Mouse (Mus musculus) neural tube, embryonic 13.5 days (tissue): ENCODE measurements around the gene Gm10203. TPM values are rescaled to one million over a fixed set of nuclear protein-coding genes. Genes with fewer than 3 reads are reported as not detected.

Source experiments
- ATAC-seq: fragments of 200-750 bp; cut with Nextera tagmentation; 2 replicates; pipeline ENCODE4 v1.8.0; 2017; ENCODE audit warnings: low read depth, mild to moderate bottlenecking, moderate TSS enrichment, moderate library complexity
- H3K27ac ChIP-seq: fragments of 300-500 bp; sonication (generic); replicated peaks from 2 replicates; pipeline ENCODE4 v1.5.1; 2015; ENCODE audit warnings: moderate library complexity, mild to moderate bottlenecking, inconsistent platforms
- H3K27me3 ChIP-seq: fragments of 300-500 bp; sonication (generic); 2 replicates; pipeline ENCODE4 v1.6.1; 2015; ENCODE audit warnings: mild to moderate bottlenecking, inconsistent platforms
- H3K36me3 ChIP-seq: fragments of 300-500 bp; sonication (generic); 2 replicates; pipeline ENCODE4 v1.6.1; 2015; ENCODE audit warnings: mild to moderate bottlenecking, inconsistent platforms
- H3K4me1 ChIP-seq: fragments of 300-500 bp; sonication (generic); replicated peaks from 2 replicates; pipeline ENCODE4 v1.6.1; 2015; ENCODE audit warnings: inconsistent platforms
- H3K4me2 ChIP-seq: fragments of 300-500 bp; sonication (generic); 2 replicates; pipeline ENCODE4 v1.6.1; 2015; ENCODE audit warnings: inconsistent platforms, mild to moderate bottlenecking, moderate library complexity
- H3K4me3 ChIP-seq: fragments of 300-500 bp; sonication (generic); 2 replicates; pipeline ENCODE4 v1.5.1; 2015; ENCODE audit warnings: mild to moderate bottlenecking, inconsistent platforms
- H3K9ac ChIP-seq: fragments of 300-500 bp; sonication (generic); 2 replicates; pipeline ENCODE4 v1.6.1; 2015; ENCODE audit warnings: moderate library complexity, mild to moderate bottlenecking, inconsistent platforms
- H3K9me3 ChIP-seq: fragments of 300-500 bp; sonication (generic); 2 replicates; pipeline ENCODE4 v1.6.1; 2016; ENCODE audit warnings: inconsistent platforms
- WGBS: fragments of 180-500 bp; shearing (Covaris S2); methylation state at CpG from one replicate; pipeline ENCODE4 v1.1.7; 2015; 5-methylcytosine and 5-hydroxymethylcytosine counted together
- polyA plus RNA-seq: library from polyadenylated mRNA; unstranded; fragments of >200 nt; fragmentation: Nextera tagmentation; extraction: Ambion mirVana; gene quantifications from 2 replicates; pipeline ENCODE4 v1.2.1, GENCODE M21; 2015

Gene Gm10203
- polyA plus RNA-seq, 1 experiment from 2014 or later: not detected

- ATAC-seq: no peak
- 83% methylated on average over 3 of the region's 3 CpGs for WGBS
These were observed 22.4 kb upstream of the Gm10203 start for GRCm38 (mm10) chr6:149107615-149108014.

DNA sequence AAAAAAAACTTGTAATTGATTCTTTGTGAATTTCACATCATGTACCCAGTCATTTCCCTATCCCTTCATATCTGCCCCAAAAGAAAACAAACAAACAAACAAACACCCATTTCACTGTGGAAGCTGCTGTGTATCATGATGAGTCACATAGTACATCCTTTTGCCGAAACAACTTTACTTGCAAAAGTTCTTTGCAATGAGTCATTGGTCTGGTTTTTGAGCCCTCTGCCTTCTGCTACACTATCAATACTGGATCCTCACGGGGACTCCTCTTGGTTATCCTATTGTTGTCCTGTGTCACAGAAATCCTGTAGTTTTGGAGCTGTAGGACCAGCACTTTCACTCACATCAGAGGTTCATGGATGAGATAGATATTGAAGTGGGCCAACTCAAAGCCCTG, 21.1 kb upstream of the Gm10203 start:
- no peak overlapping the region for H3K27ac ChIP-seq
- no peaks in the 10 kb centered on the region for H3K4me1 ChIP-seq
- H3K9me3 ChIP-seq: no peaks in the 10 kb centered on the region
- no peak for ATAC-seq
- no peak overlapping the region for H3K9ac ChIP-seq
- H3K36me3 ChIP-seq: no peaks in the 10 kb centered on the region
- H3K27me3 ChIP-seq: no peaks in the 10 kb centered on the region
- no peak overlapping the region for H3K4me3 ChIP-seq
- 89% methylated on average over 2 of the region's 2 CpGs for WGBS
- no peak overlapping the region for H3K4me2 ChIP-seq

More at GRCm38 (mm10) chr6:149107615-149108014, 22.4 kb upstream of the Gm10203 start:
- Histone ChIP-seq H3K4me3 (no peak overlapping the region), H3K36me3 (no peaks in the 10 kb centered on the region), H3K9me3 (no peaks in the 10 kb centered on the region), H3K4me2 (no peak overlapping the region), H3K4me1 (no peaks in the 10 kb centered on the region), H3K27ac (no peak overlapping the region), H3K9ac (no peak overlapping the region), H3K27me3 (no peaks in the 10 kb centered on the region)

DNA sequence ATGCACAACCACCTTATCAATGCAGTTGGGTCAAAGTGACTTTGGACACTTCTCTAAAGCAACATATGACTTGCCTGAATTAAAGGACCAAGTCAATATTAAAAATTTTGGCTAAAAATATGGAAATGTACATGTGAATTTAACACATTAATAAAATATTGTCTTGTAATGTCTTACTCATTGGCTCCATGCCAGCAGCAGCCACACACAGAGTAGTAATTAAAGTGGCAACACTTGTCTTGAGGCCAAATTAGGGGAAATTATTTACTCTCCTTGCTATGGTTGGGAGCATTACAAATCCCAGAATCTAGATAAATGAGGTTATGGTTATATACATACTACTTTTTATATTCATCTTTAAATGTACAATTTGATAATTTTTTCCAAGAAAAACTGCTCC, 13.0 kb upstream of the Gm10203 start:
- no peak overlapping the region for H3K4me2 ChIP-seq
- no peaks in the 10 kb centered on the region for H3K36me3 ChIP-seq
- H3K9ac ChIP-seq: no peak overlapping the region
- H3K4me1 ChIP-seq: no peaks in the 10 kb centered on the region
- H3K9me3 ChIP-seq: no peaks in the 10 kb centered on the region
- no peak for ATAC-seq
- H3K27ac ChIP-seq: no peak overlapping the region
- no peaks in the 10 kb centered on the region for H3K27me3 ChIP-seq
- H3K4me3 ChIP-seq: no peak overlapping the region

DNA sequence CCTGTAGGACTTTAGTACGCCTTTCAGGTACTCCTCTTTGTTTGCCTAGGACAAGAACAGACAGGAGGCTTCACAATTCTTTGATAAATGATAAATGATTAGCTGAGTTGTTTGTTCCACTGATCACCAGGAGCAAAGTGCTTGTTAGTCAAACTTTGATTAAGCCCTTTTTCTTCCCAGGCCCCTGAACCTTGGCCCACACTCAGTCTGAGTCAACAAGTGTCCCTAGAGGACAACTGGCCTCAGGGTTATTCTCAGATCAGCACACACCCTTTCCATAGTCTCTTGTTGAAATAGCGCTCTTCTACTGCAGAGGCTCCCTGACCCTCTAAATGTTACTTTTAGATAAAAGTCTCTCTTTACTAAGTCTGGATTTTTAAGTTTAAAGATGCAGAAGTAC, 11.0 kb upstream of the Gm10203 start:
- Histone ChIP-seq H3K4me3 (no peak overlapping the region), H3K27ac (no peak overlapping the region), H3K9ac (no peak overlapping the region), H3K4me2 (no peak overlapping the region), H3K4me1 (no peaks in the 10 kb centered on the region), H3K36me3 (no peaks in the 10 kb centered on the region), H3K9me3 (no peaks in the 10 kb centered on the region), H3K27me3 (no peaks in the 10 kb centered on the region)
- WGBS: 63% methylated on average over 2 of the region's 2 CpGs
- ATAC-seq: no peak

- H3K4me1 ChIP-seq: no peaks in the 10 kb centered on the region
- no peaks in the 10 kb centered on the region for H3K27me3 ChIP-seq
- no peak overlapping the region for H3K4me2 ChIP-seq
- no peak overlapping the region for H3K9ac ChIP-seq
- no peak overlapping the region for H3K27ac ChIP-seq
- WGBS: 48% methylated on average over 2 of the region's 2 CpGs
- H3K36me3 ChIP-seq: no peaks in the 10 kb centered on the region
- H3K4me3 ChIP-seq: no peak overlapping the region
- H3K9me3 ChIP-seq: no peaks in the 10 kb centered on the region
- ATAC-seq: peak; percentile 40; the same call in 1 of the 2 replicates
These were observed 10.1 kb upstream of the Gm10203 start for GRCm38 (mm10) chr6:149119853-149120252.

DNA sequence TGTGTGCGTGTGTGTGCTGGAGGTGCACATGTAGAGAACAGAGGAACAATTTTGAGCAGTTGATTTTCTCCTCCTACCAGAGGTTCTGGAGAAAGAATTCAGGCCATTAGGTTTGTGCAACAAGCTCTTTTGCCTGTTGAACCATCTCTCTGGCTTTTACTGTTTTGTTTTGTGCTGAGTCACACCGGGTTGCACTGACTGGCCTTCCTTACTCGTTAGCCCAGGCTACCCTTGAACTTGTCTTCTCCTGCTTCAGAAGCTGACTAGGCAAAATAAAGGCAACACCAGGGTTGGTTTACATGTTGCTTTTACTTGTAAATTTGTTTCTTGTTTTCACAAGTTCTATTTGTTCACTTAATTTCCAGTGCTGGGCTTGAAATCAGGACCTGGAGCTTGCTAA, 6.9 kb upstream of the Gm10203 start:
- H3K9me3 ChIP-seq: no peaks in the 10 kb centered on the region
- ATAC-seq: no peak
- H3K4me3 ChIP-seq: no peak overlapping the region
- no peak overlapping the region for H3K9ac ChIP-seq
- WGBS: 86% methylated on average over 3 of the region's 3 CpGs
- no peak overlapping the region for H3K4me2 ChIP-seq
- no peak overlapping the region for H3K27ac ChIP-seq
- H3K4me1 ChIP-seq: no peaks in the 10 kb centered on the region
- H3K27me3 ChIP-seq: no peaks in the 10 kb centered on the region
- no peaks in the 10 kb centered on the region for H3K36me3 ChIP-seq

GRCm38 (mm10) chr6:149126675-149127074, 3.3 kb upstream of the Gm10203 start:
- no peaks in the 10 kb centered on the region for H3K36me3 ChIP-seq
- no peak overlapping the region for H3K27ac ChIP-seq
- H3K4me2 ChIP-seq: no peak overlapping the region
- no peak overlapping the region for H3K9ac ChIP-seq
- no peak overlapping the region for H3K4me3 ChIP-seq
- 75% methylated on average over 4 of the region's 4 CpGs for WGBS
- H3K4me1 ChIP-seq: no peaks in the 10 kb centered on the region; the same call in 1 of the 2 replicates
- H3K9me3 ChIP-seq: no peaks in the 10 kb centered on the region
- ATAC-seq: no peak
- H3K27me3 ChIP-seq: no peaks in the 10 kb centered on the region

DNA sequence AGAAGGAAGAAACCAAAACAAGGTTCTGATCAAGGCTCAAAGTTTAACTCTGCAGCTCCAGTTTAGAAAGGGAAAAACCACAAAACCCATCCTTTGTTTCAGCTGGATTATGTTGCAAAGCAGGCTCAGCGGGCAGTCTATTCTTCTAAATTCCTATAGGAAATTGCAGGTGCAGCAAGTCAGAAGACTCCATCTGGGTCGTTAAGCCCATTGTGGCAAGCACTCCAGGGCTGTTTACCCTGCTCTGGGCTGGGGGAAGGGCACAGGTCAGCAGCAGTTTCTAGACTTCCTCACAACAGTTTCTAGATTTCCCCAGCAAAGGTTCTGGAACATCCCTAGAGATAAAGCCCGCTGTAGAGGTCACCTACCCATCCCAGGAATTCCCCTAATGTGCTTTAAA, 1.1 kb downstream of the Gm10203 start:
- H3K36me3 ChIP-seq: no peaks in the 10 kb centered on the region
- peaks cover 10% of the 10 kb centered on the region; the same call in 1 of the 2 replicates for H3K4me1 ChIP-seq
- no peak overlapping the region for H3K9ac ChIP-seq
- no peak overlapping the region for H3K4me2 ChIP-seq
- no peak overlapping the region for H3K4me3 ChIP-seq
- WGBS: 7% methylated on average over 3 of the region's 3 CpGs
- H3K9me3 ChIP-seq: no peaks in the 10 kb centered on the region
- 0 out of 2 replicates have a peak, but pooled peaks have one; percentile 27 for ATAC-seq
- H3K27ac ChIP-seq: no peak overlapping the region
- H3K27me3 ChIP-seq: no peaks in the 10 kb centered on the region

- Histone ChIP-seq H3K4me1 (peaks cover 10% of the 10 kb centered on the region; the same call in 1 of the 2 replicates), H3K36me3 (no peaks in the 10 kb centered on the region), H3K4me3 (no peak overlapping the region), H3K4me2 (no peak overlapping the region), H3K27ac (no peak overlapping the region), H3K27me3 (no peaks in the 10 kb centered on the region), H3K9me3 (no peaks in the 10 kb centered on the region), H3K9ac (no peak overlapping the region)
- ATAC-seq: peak; percentile 72
- 13% methylated on average over 5 of the region's 5 CpGs for WGBS
These were observed 2.5 kb downstream of the Gm10203 start for GRCm38 (mm10) chr6:149132311-149133077.

DNA sequence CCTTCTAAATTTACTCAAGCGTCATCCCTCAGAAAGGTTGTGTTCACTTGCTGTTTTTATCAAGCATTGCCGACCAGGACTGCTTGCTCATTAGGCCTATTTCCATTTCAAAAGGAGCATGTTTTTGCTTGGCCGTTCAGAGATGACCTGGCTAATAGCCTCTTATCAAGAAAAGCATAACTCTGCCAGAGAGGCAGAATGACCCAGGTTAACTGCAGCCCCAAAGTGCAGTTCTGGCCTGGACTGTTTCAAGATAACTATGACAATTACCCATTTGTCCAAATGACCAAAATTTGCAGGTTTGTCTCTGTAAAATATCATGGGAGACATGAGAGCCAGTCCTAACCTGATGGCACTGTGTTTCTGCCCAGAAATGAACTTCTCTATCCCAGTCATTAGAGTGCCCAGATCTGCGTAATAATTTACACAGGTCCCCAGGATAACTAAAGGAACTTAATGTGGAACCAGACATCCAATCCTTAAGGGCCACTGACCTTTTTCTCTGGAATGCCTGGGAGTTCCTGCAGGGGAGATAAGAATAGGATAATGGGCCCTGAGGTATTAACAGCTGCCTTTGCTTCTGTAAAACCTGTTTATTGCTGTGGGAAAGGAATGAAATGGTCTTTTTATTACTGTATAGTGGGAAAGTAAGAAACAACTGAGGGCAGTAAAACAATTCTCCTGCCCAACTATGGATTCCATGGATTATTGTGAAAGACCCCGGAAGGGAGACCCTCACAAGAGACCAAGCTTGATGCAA, 4.6 kb downstream of the Gm10203 start:
- H3K27me3 ChIP-seq: no peaks in the 10 kb centered on the region
- no peak for ATAC-seq
- H3K4me2 ChIP-seq: no peak overlapping the region
- H3K4me3 ChIP-seq: no peak overlapping the region
- no peak overlapping the region for H3K9ac ChIP-seq
- 6% methylated on average over 5 of the region's 5 CpGs for WGBS
- H3K9me3 ChIP-seq: no peaks in the 10 kb centered on the region
- H3K4me1 ChIP-seq: peaks cover 10% of the 10 kb centered on the region; the same call in 1 of the 2 replicates
- H3K27ac ChIP-seq: no peak overlapping the region
- no peaks in the 10 kb centered on the region for H3K36me3 ChIP-seq

DNA sequence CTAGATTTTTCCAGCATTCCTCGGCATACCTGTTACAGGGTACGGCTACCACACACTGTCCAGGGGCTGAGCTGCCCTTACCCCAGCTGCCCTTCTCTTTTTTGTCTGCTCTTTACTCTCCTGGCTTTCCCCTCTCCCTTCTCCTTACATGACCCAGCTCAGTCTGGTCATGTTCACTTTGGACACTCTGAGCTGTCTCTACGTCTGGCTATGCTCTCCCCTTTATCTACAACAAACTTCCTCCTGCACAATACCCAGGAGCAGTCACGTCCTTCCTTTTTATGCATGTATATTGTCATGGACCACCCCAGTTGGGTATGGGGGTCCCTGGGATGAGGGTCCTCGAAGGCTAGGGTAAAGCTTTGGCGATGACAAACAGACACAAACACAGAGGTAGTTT, 5.7 kb downstream of the Gm10203 start:
- Histone ChIP-seq H3K9me3 (no peaks in the 10 kb centered on the region), H3K27me3 (no peaks in the 10 kb centered on the region), H3K4me3 (no peak overlapping the region), H3K4me2 (no peak overlapping the region), H3K9ac (no peak overlapping the region), H3K36me3 (no peaks in the 10 kb centered on the region), H3K4me1 (peaks cover 10% of the 10 kb centered on the region; the same call in 1 of the 2 replicates), H3K27ac (no peak overlapping the region)
- 69% methylated on average over 6 of the region's 6 CpGs for WGBS
- no peak for ATAC-seq

- WGBS: 53% methylated on average over 2 of the region's 2 CpGs
- no peak overlapping the region for H3K27ac ChIP-seq
These were observed 8.0 kb downstream of the Gm10203 start for GRCm38 (mm10) chr6:149137936-149138335.

More at GRCm38 (mm10) chr6:149137936-149138335, 8.0 kb downstream of the Gm10203 start:
- Histone ChIP-seq H3K4me3 (no peak overlapping the region), H3K4me1 (peaks cover 23% of the 10 kb centered on the region), H3K9me3 (no peaks in the 10 kb centered on the region), H3K4me2 (no peak overlapping the region), H3K27me3 (no peaks in the 10 kb centered on the region), H3K9ac (no peak overlapping the region), H3K36me3 (no peaks in the 10 kb centered on the region)
- no peak for ATAC-seq
